8 mouse cellular contexts compared by ENCODE assay signal in the genomic region with DNA sequence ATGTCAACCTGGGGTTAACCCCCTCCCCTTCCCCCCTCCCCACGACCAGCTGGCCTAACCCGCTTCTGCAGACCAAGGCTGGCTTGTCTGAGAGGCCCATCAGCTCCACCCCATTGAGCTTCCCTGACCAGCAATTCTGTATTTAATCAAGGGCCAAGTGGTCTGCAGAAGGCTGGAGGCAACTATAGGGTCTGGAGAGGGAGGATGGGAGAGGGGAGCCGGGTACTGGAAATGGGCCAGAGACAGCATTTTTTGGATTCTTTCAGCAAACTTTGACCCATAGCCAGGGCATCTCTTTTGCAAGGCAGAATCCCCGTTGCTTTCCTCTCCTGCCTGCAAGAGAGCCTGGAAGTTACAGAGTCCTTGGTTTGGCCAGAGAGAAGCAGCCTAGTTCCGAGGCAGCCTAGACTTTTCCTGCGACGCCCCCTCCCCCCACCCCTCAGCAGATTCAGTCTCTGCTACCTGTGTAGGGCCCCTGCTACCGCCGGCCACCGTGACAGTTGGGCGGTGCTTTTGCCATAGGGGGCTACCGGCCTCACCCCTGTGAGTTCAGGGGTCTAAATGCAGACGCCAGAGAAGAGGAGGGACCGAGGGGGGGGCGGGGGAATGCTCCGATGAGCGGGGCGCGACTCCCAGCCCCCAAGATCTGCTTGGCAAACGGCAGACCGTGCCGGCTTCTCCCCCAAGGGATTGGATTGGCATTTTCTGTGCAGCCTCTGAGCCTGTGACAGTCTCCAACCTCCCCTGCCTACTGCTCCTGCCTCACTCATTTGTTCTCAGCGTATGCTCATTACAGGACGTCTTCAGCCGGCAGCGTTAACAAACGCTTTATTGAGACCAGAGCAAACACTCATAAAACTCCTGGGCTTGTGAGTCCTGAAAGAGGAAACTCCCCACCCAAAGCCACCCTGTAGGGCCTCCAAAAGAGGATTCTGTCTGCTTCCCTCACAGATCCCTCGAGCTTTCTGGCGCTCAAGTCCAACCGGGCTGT. TPM values are rescaled to one million over a fixed set of nuclear protein-coding genes. Genes with fewer than 3 reads are reported as not detected.
DNase-seq lines count a peak whose midpoint lies in the region; ATAC-seq and TF ChIP-seq lines count a peak whose summit lies in the region.

No protein-coding gene starts in this region.

- H3K9me3 ChIP-seq in hindbrain, embryonic 12.5 days (replicated peaks) = no peaks in the 10 kb centered on the region
- no peaks in the 10 kb centered on the region for H3K9me3 ChIP-seq in midbrain, embryonic 10.5 days (replicated peaks)

- peaks cover 59% of the 10 kb centered on the region for H3K4me1 ChIP-seq in hindbrain, embryonic 12.5 days
- peaks cover 90% of the 10 kb centered on the region for H3K4me1 ChIP-seq in midbrain, embryonic 10.5 days

- H3K4me3 ChIP-seq in gastrocnemius, adult 2 months = peak overlapping the region; percentile 28
- peak overlapping the region; percentile 28 for H3K4me3 ChIP-seq in hindbrain, embryonic 12.5 days
- H3K4me3 ChIP-seq in midbrain, embryonic 10.5 days = peak overlapping the region; percentile 49

- peaks cover 70% of the 10 kb centered on the region for H3K27me3 ChIP-seq in hindbrain, embryonic 12.5 days
- peaks cover 91% of the 10 kb centered on the region for H3K27me3 ChIP-seq in midbrain, embryonic 10.5 days (ENCODE audit: low read depth, poor library complexity, severe bottlenecking)

- no peak for TF ChIP-seq CTCF in gastrocnemius, adult 2 months (IDR thresholded peaks at IDR 0.05)

- intact Hi-C loops in gastrocnemius, adult 2 months (cut with DNase I) = no loop called here

- WGBS in hindbrain, embryonic 12.5 days = under 1% methylated on average over 28 of the region's 30 CpGs
- under 1% methylated on average over 30 of the region's 30 CpGs for WGBS in midbrain, embryonic 10.5 days

- H3K36me3 ChIP-seq in hindbrain, embryonic 12.5 days = no peaks in the 10 kb centered on the region
- H3K36me3 ChIP-seq in midbrain, embryonic 10.5 days = no peaks in the 10 kb centered on the region

- H3K27ac ChIP-seq in gastrocnemius, adult 2 months = no peak overlapping the region
- H3K27ac ChIP-seq in hindbrain, embryonic 12.5 days = peak overlapping the region; percentile 64
- peak overlapping the region; percentile 85 for H3K27ac ChIP-seq in midbrain, embryonic 10.5 days (replicated peaks)

- no peak for DNase-seq in gastrocnemius, adult 2 months
- DNase-seq in gastrocnemius, adult 18-20 months (ENCODE audit: low spot score) = no peak
- peak; percentile 46 for DNase-seq in R1 (ENCODE audit: low read depth, low spot score)
- DNase-seq in midbrain, embryonic 10.5 days (ENCODE audit: low spot score) = peak; percentile 79
- DNase-seq in c-Kit-positive CD71-positive TER-119-positive erythroid progenitor cells, embryonic 14.5 days (ENCODE audit: low spot score) = no peak
- no peak for DNase-seq in frontal cortex, postnatal 36 days (ENCODE audit: low spot score in 2 of 2)
- DNase-seq in thymus, postnatal 0 days (ENCODE audit: low spot score) = no peak

- H3K4me2 ChIP-seq in hindbrain, embryonic 12.5 days (replicated peaks) = peak overlapping the region; percentile 57

- peak overlapping the region; percentile 44; the same call in 1 of the 2 replicates for H3K9ac ChIP-seq in hindbrain, embryonic 12.5 days

- ATAC-seq in hindbrain, embryonic 12.5 days (ENCODE audit: low FRiP score) = 0 out of 2 replicates have a peak, but pooled peaks have one; percentile 36

RNA-seq across cellular contexts. Expression of a gene that starts 2.9 kb away (rescaled TPM):
- total RNA-seq in gastrocnemius, adult 2 months (2021) = 1 to 10 TPM in 1 of 2 experiments, under 1 TPM in 1; 0.45 to 1.7 TPM
- 1 to 10 TPM in 1 of 2 experiments, under 1 TPM in 1; 0.69 to 1.1 TPM for total RNA-seq in gastrocnemius, adult 18-20 months (2021)
- 140 and 145 TPM in 2 replicates for polyA plus RNA-seq in hindbrain, embryonic 12.5 days (2016; fragmentation: Nextera tagmentation; extraction: Ambion mirVana)
- 107 and 118 TPM in 2 replicates for polyA plus RNA-seq in midbrain, embryonic 10.5 days (2016; fragmentation: Nextera tagmentation; extraction: Ambion mirVana)
- 32.6 and 43.5 TPM in 2 replicates for polyA plus RNA-seq in thymus, postnatal 0 days (2015; fragmentation: Nextera tagmentation; extraction: Ambion mirVana)

Comparison
In these comparisons a context has a peak if more than half of its experiments do, and no peak if none do; other contexts are left out.
1. DNase-seq: peak in R1 (single experiment) and midbrain, embryonic 10.5 days (single experiment); none in gastrocnemius, adult 2 months (single experiment), gastrocnemius, adult 18-20 months (single experiment), c-Kit-positive CD71-positive TER-119-positive erythroid progenitor cells, embryonic 14.5 days (single experiment), frontal cortex, postnatal 36 days (0 of 2) and thymus, postnatal 0 days (single experiment).
2. Peak in every context shown above with its lines, with median percentiles within 50 percentile points of each other: H3K4me3 ChIP-seq.